Mouse (Mus musculus): Measurements from ENCODE around the gene Btbd19. TPM values are rescaled to one million over a fixed set of nuclear protein-coding genes. Genes with fewer than 3 reads are reported as not detected.

Gene Btbd19
- polyA plus RNA-seq, 2 experiments = 6.2 to 16.0 TPM

GRCm38 (mm10) chr4:117149291-117150211 is 24.0 kb upstream of the Btbd19 start:
- no peaks in the 10 kb centered on the region for H3K27me3 ChIP-seq (ENCODE audit: control insufficient read depth, insufficient read depth, low read length)
- TF ChIP-seq POLR2A (IDR thresholded peaks at IDR 0.05; ENCODE audit: borderline replicate concordance, extremely low read depth, insufficient read depth, insufficient read length) = no peak
- H3K9me3 ChIP-seq (ENCODE audit: control insufficient read depth, low read length) = no peaks in the 10 kb centered on the region
- H3K4me3 ChIP-seq (replicated peaks; ENCODE audit: low read length) = no peak overlapping the region
- peaks cover 56% of the 10 kb centered on the region for H3K36me3 ChIP-seq (ENCODE audit: control insufficient read depth, insufficient read depth, low read length)
- no peak overlapping the region for H3K27ac ChIP-seq (replicated peaks; ENCODE audit: low read depth, low read length)
- ATAC-seq (ENCODE audit: low FRiP score, low read depth) (peak; percentile 20; the same call in 1 of the 2 replicates), DNase-seq (ENCODE audit: low spot score) (no peak)
- 0 out of 2 replicates have a peak, but pooled peaks cover 4% of the 10 kb centered on the region for H3K4me1 ChIP-seq (ENCODE audit: control insufficient read depth, insufficient read depth, low read length)
- WGBS = 74% methylated on average over 6 of the region's 6 CpGs
- no peak overlapping the region for H3K9ac ChIP-seq (ENCODE audit: low read depth, low read length, severe bottlenecking)
- H3K4me2 ChIP-seq (replicated peaks; ENCODE audit: low read depth, low read length, severe bottlenecking) = no peak overlapping the region

GRCm38 (mm10) chr4:117148815-117149214 is 23.3 kb upstream of the Btbd19 start:
- Histone ChIP-seq H3K36me3 (ENCODE audit: control insufficient read depth, insufficient read depth, low read length) (peaks cover 49% of the 10 kb centered on the region), H3K9me3 (ENCODE audit: control insufficient read depth, low read length) (no peaks in the 10 kb centered on the region), H3K27me3 (ENCODE audit: control insufficient read depth, insufficient read depth, low read length) (no peaks in the 10 kb centered on the region), H3K4me1 (ENCODE audit: control insufficient read depth, insufficient read depth, low read length) (0 out of 2 replicates have a peak, but pooled peaks cover 4% of the 10 kb centered on the region), H3K4me3 (replicated peaks; ENCODE audit: low read length) (no peak overlapping the region), H3K27ac (replicated peaks; ENCODE audit: low read depth, low read length) (no peak overlapping the region), H3K9ac (ENCODE audit: low read depth, low read length, severe bottlenecking) (no peak overlapping the region), H3K4me2 (replicated peaks; ENCODE audit: low read depth, low read length, severe bottlenecking) (no peak overlapping the region)
- ATAC-seq (ENCODE audit: low FRiP score, low read depth) (no peak), DNase-seq (ENCODE audit: low spot score) (no peak)
- TF ChIP-seq POLR2A (IDR thresholded peaks at IDR 0.05; ENCODE audit: borderline replicate concordance, extremely low read depth, insufficient read depth, insufficient read length) = no peak
- WGBS = 70% methylated on average over 24 of the region's 24 CpGs

- 81% methylated on average over 18 of the region's 18 CpGs for WGBS
- ATAC-seq (ENCODE audit: low FRiP score, low read depth) (no peak), DNase-seq (ENCODE audit: low spot score) (no peak)
- Histone ChIP-seq H3K9ac (ENCODE audit: low read depth, low read length, severe bottlenecking) (no peak overlapping the region), H3K27ac (replicated peaks; ENCODE audit: low read depth, low read length) (no peak overlapping the region), H3K4me1 (ENCODE audit: control insufficient read depth, insufficient read depth, low read length) (0 out of 2 replicates have a peak, but pooled peaks cover 4% of the 10 kb centered on the region), H3K36me3 (ENCODE audit: control insufficient read depth, insufficient read depth, low read length) (peaks cover 42% of the 10 kb centered on the region), H3K9me3 (ENCODE audit: control insufficient read depth, low read length) (no peaks in the 10 kb centered on the region), H3K4me2 (replicated peaks; ENCODE audit: low read depth, low read length, severe bottlenecking) (no peak overlapping the region), H3K27me3 (ENCODE audit: control insufficient read depth, insufficient read depth, low read length) (no peaks in the 10 kb centered on the region), H3K4me3 (replicated peaks; ENCODE audit: low read length) (no peak overlapping the region)
- TF ChIP-seq POLR2A (IDR thresholded peaks at IDR 0.05; ENCODE audit: borderline replicate concordance, extremely low read depth, insufficient read depth, insufficient read length) = no peak
Observed at GRCm38 (mm10) chr4:117148047-117148713, 22.7 kb upstream of the Btbd19 start.

GRCm38 (mm10) chr4:117146176-117146575 is 20.7 kb upstream of the Btbd19 start:
- Histone ChIP-seq H3K4me2 (replicated peaks; ENCODE audit: low read depth, low read length, severe bottlenecking) (no peak overlapping the region), H3K27me3 (ENCODE audit: control insufficient read depth, insufficient read depth, low read length) (no peaks in the 10 kb centered on the region), H3K27ac (replicated peaks; ENCODE audit: low read depth, low read length) (no peak overlapping the region), H3K4me1 (ENCODE audit: control insufficient read depth, insufficient read depth, low read length) (no peaks in the 10 kb centered on the region), H3K9ac (ENCODE audit: low read depth, low read length, severe bottlenecking) (no peak overlapping the region), H3K9me3 (ENCODE audit: control insufficient read depth, low read length) (no peaks in the 10 kb centered on the region), H3K36me3 (ENCODE audit: control insufficient read depth, insufficient read depth, low read length) (peaks cover 23% of the 10 kb centered on the region), H3K4me3 (replicated peaks; ENCODE audit: low read length) (no peak overlapping the region)
- TF ChIP-seq POLR2A (IDR thresholded peaks at IDR 0.05; ENCODE audit: borderline replicate concordance, extremely low read depth, insufficient read depth, insufficient read length) = no peak
- DNase-seq (ENCODE audit: low spot score) (peak; percentile 76), ATAC-seq (ENCODE audit: low FRiP score, low read depth) (no peak)
- WGBS = 28% methylated on average over 15 of the region's 15 CpGs

GRCm38 (mm10) chr4:117145248-117145647 is 19.7 kb upstream of the Btbd19 start:
- H3K36me3 ChIP-seq (ENCODE audit: control insufficient read depth, insufficient read depth, low read length) = peaks cover 14% of the 10 kb centered on the region
- H3K4me1 ChIP-seq (ENCODE audit: control insufficient read depth, insufficient read depth, low read length) = no peaks in the 10 kb centered on the region
- ATAC-seq (ENCODE audit: low FRiP score, low read depth) (no peak), DNase-seq (ENCODE audit: low spot score) (no peak)
- H3K4me2 ChIP-seq (replicated peaks; ENCODE audit: low read depth, low read length, severe bottlenecking) = no peak overlapping the region
- no peak overlapping the region for H3K4me3 ChIP-seq (replicated peaks; ENCODE audit: low read length)
- H3K27me3 ChIP-seq (ENCODE audit: control insufficient read depth, insufficient read depth, low read length) = no peaks in the 10 kb centered on the region
- no peak for TF ChIP-seq POLR2A (IDR thresholded peaks at IDR 0.05; ENCODE audit: borderline replicate concordance, extremely low read depth, insufficient read depth, insufficient read length)
- H3K9me3 ChIP-seq (ENCODE audit: control insufficient read depth, low read length) = no peaks in the 10 kb centered on the region
- WGBS = 88% methylated on average over 13 of the region's 13 CpGs
- H3K27ac ChIP-seq (replicated peaks; ENCODE audit: low read depth, low read length) = no peak overlapping the region
- H3K9ac ChIP-seq (ENCODE audit: low read depth, low read length, severe bottlenecking) = no peak overlapping the region

All from limb, embryonic 14.5 days (tissue).